Comparison of ENCODE assay signal across 8 mouse cellular contexts in the genomic region with DNA sequence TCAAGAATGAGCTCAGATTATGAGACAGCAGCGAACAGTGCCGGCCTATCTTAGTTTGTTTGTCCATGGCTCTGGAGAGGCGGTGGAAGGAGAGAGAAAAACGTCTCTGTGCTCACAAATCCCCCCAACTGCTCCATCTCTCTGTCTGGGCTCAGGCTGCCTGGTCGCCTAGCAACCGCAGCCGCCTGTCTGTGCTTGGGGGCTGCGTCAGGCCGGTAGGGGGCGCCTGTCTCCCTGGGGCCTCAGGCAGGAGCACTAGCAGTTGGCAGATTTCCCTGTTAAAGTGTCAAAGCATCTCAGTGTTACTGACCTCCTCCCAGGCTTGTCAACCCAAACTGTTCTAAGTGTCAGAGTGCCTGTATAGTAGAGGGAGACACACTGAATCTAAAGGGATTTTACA. TPM values are rescaled to one million over a fixed set of nuclear protein-coding genes. Genes with fewer than 3 reads are reported as not detected.
DNase-seq lines count a peak whose midpoint lies in the region; ATAC-seq and TF ChIP-seq lines count a peak whose summit lies in the region.

No protein-coding gene starts in this region.

- no peak for TF ChIP-seq EP300 in CH12.LX (IDR thresholded peaks at IDR 0.05; ENCODE audit: low read length)

- TF ChIP-seq POLR2A in CH12.LX (IDR thresholded peaks at IDR 0.05; ENCODE audit: low read depth, low read length): no peak

- no peak overlapping the region for H3K4me3 ChIP-seq in CH12.LX (replicated peaks in 1 of 3; ENCODE audit: low read depth in 2 of 3, low read length in 2 of 3, poor library complexity in 1 of 3)
- H3K4me3 ChIP-seq in layer of hippocampus, adult 2 months: no peak overlapping the region

- no peak; the same call in 1 of the 2 replicates for TF ChIP-seq RAD21 in CH12.LX (IDR thresholded peaks at IDR 0.05; ENCODE audit: low read depth, low read length)

- H3K9ac ChIP-seq in CH12.LX (ENCODE audit: insufficient read depth, low read depth): no peak overlapping the region

- peaks cover 6 to 10% of the 10 kb centered on the region in 2 experiments for H3K4me1 ChIP-seq in CH12.LX (ENCODE audit: control insufficient read depth in 1 of 2, insufficient read depth in 2 of 2)

- H3K9me3 ChIP-seq in CH12.LX (replicated peaks; ENCODE audit: low read length): no peaks in the 10 kb centered on the region

- DNase-seq in CH12.LX (ENCODE audit: extremely low read depth): peak; percentile 38
- DNase-seq in T-cell, adult 2 months (ENCODE audit: low spot score): peak; percentile 20
- DNase-seq in embryo, embryonic 11.5 days (ENCODE audit: low read depth, low spot score): peak; percentile 41
- peak; percentile 21 to 24 for DNase-seq in heart, adult 9 months (ENCODE audit: low spot score in 2 of 2)
- DNase-seq in layer of hippocampus, adult 2 months (ENCODE audit: low spot score in 2 of 2): peak; percentile 81 to 83
- DNase-seq in lung, postnatal 4 days: peak; percentile 62 to 63
- peak; percentile 87 to 89 for DNase-seq in right cerebral cortex, postnatal 10 days (ENCODE audit: low spot score in 2 of 2)

- H3K27ac ChIP-seq in CH12.LX (ENCODE audit: insufficient read depth, low read depth): no peak overlapping the region
- H3K27ac ChIP-seq in layer of hippocampus, adult 2 months: peak overlapping the region; percentile 72

- no peaks in the 10 kb centered on the region for H3K27me3 ChIP-seq in CH12.LX (replicated peaks)

- no peak overlapping the region for H3K4me2 ChIP-seq in CH12.LX (ENCODE audit: insufficient read depth, low read depth, poor library complexity, severe bottlenecking)

- H3K36me3 ChIP-seq in CH12.LX (replicated peaks in 1 of 2; ENCODE audit: control insufficient read depth in 1 of 2, insufficient read depth in 1 of 2, low read length in 1 of 2): no peaks in the 10 kb centered on the region

- H3K79me2 ChIP-seq in CH12.LX (replicated peaks; ENCODE audit: control insufficient read depth, extremely low read depth, insufficient read depth, poor library complexity, severe bottlenecking): no peaks in the 10 kb centered on the region

- dilution Hi-C loops in CH12.LX (cut with MboI; ENCODE audit: extremely low pct_ligation_motif_present, extremely low pct_unique_long_range_greater_than_20kb, low sequenced_read_pairs): no loop called here

- in situ Hi-C loops in CH12.LX (cut with MboI; ENCODE audit: low pct_ligation_motif_present, low pct_unique_long_range_greater_than_20kb, low sequenced_read_pairs): no loop called here

- no peak for ATAC-seq in erythroid progenitor cell, adult 5-6 weeks (replicated peaks; ENCODE audit: low FRiP score, poor library complexity, severe bottlenecking)

- TF ChIP-seq CTCF in CH12.LX (conservative IDR thresholded peaks at IDR 0.05 in 1 of 2, IDR thresholded peaks at IDR 0.05 in 1 of 2; ENCODE audit: low read depth in 2 of 2, low read length in 2 of 2): peak in 1 of 2 experiments; percentile 54; a peak in 2 of 4 replicates
- TF ChIP-seq CTCF in layer of hippocampus, adult 2 months (conservative IDR thresholded peaks at IDR 0.05): peak; percentile 87

TF ChIP-seq in CH12.LX, 34 proteins besides CTCF, POLR2A, EP300 and RAD21:
- TF ChIP-seq POLR2AphosphoS2 (IDR thresholded peaks at IDR 0.05; ENCODE audit: low read depth, low read length) (no peak), SMC3 (IDR thresholded peaks at IDR 0.05; ENCODE audit: low read depth, low read length) (peak; percentile 21)

RNA-seq across cellular contexts. Expression of a gene that starts 12.3 kb away (rescaled TPM):
- total RNA-seq in CH12.LX (2012; rRNA removed) (not detected in 2 replicates), CH12.LX (2014; rRNA removed) (not detected in 2 replicates)
- 0.09 TPM in 1 of 2 replicates, not detected in the other for polyA plus RNA-seq in CH12.LX (2012; ENCODE audit: insufficient read length, low read depth)
- 10 to 100 TPM; 10.1 to 18.6 TPM for total RNA-seq in layer of hippocampus, adult 2 months (2021)
- 1.3 and 9.7 TPM in 2 replicates for total RNA-seq in erythroid progenitor cell, adult 5-6 weeks (2015; ENCODE audit: low replicate concordance)
- 6.9 and 18.0 TPM in 2 replicates for total RNA-seq in erythroid progenitor cell, adult 5-6 weeks (2017; ENCODE audit: low replicate concordance)

RNA-seq across cellular contexts. Expression of a gene that starts 25.6 kb away (rescaled TPM):
- total RNA-seq in CH12.LX (2012; rRNA removed) (7.6 and 8.4 TPM in 2 replicates), CH12.LX (2014; rRNA removed) (8.3 and 8.7 TPM in 2 replicates)
- polyA plus RNA-seq in CH12.LX (2012; ENCODE audit: insufficient read length, low read depth): 12.1 and 13.8 TPM in 2 replicates
- 100 to 1,000 TPM; 156 to 163 TPM for total RNA-seq in layer of hippocampus, adult 2 months (2021)
- total RNA-seq in erythroid progenitor cell, adult 5-6 weeks (2015; ENCODE audit: low replicate concordance): 0.72 TPM in 1 of 2 replicates, not detected in the other
- total RNA-seq in erythroid progenitor cell, adult 5-6 weeks (2017; ENCODE audit: low replicate concordance): 0.45 and 0.77 TPM in 2 replicates

Comparison
In these comparisons a context has a peak if more than half of its experiments do, and no peak if none do; other contexts are left out.
1. DNase-seq: peak in every context shown above with its lines; median percentile 88 in right cerebral cortex, postnatal 10 days; 82 in layer of hippocampus, adult 2 months; 62 in lung, postnatal 4 days; 41 in embryo, embryonic 11.5 days; 38 in CH12.LX; 22 in heart, adult 9 months; 20 in T-cell, adult 2 months.
2. RNA of a gene that starts 25.6 kb away (total RNA-seq): 156 to 163 TPM in layer of hippocampus, adult 2 months; 7.6 to 8.7 TPM in CH12.LX and 0.45 to 0.77 TPM in erythroid progenitor cell, adult 5-6 weeks; every median in the first group is over 10 times any median in the second.